Mouse (Mus musculus): ENCODE results near the gene Sgip1. TPM values are rescaled to one million over a fixed set of nuclear protein-coding genes. Genes with fewer than 3 reads are reported as not detected.

Gene Sgip1
- polyA plus RNA-seq, 1 experiment from 2014 or later = 1.2 TPM

DNA sequence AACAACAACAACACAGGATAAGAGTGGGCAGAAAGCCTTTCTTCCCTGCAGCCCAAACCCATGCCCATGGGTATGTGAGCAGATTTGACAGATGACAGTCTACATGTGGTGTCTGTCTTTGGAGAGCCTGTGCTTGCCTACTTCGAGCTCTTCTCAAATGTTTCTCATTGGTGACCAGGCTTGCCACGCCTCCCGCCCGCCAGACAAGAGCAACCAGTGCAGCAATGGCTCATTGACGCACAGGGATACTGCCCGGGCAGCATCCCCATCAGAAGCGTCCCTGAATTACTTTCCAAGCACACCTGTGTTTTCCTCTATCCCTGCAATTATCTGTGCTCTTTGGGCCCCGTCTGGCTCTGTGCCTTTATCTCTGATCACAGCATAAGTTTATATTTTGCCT is 72.2 kb downstream of the Sgip1 start:
- H3K27me3 ChIP-seq (ENCODE audit: control insufficient read depth, insufficient read depth, low read length) = no peaks in the 10 kb centered on the region
- no peak overlapping the region for H3K4me3 ChIP-seq (ENCODE audit: low read length)
- no peak overlapping the region for H3K27ac ChIP-seq (ENCODE audit: low read length)
- H3K9me3 ChIP-seq (replicated peaks; ENCODE audit: control insufficient read depth, low read length) = no peaks in the 10 kb centered on the region
- no peak overlapping the region for H3K9ac ChIP-seq (ENCODE audit: low read length)
- H3K36me3 ChIP-seq (ENCODE audit: control insufficient read depth, insufficient read depth) = no peaks in the 10 kb centered on the region
- no peak for ATAC-seq (replicated peaks; ENCODE audit: extremely low read depth, insufficient read depth, low FRiP score)
- 68% methylated on average over 8 of the region's 8 CpGs for WGBS
- H3K4me2 ChIP-seq (ENCODE audit: low read depth, low read length) = no peak overlapping the region
- H3K4me1 ChIP-seq (ENCODE audit: control insufficient read depth, insufficient read depth, low read length) = no peaks in the 10 kb centered on the region

DNA sequence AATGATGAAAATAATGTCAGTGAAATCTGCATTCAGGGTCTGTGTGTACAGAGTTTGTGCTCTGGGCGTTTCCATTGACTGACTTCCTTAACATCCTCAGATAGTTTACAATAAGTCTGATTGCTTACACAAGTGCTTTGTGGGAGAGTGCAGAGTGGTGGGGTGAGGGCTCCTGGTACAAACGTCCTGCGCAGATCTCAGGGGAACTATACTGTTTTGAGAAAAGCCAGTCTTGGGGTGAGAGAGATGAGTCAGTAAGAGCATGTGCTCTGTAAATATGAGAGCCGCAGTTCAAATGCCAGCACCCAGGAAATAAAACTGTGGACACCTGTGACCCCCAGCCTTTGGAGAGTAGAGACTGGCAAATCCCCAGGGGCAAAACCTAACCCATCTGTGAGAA is 80.7 kb downstream of the Sgip1 start:
- Histone ChIP-seq H3K27ac (ENCODE audit: low read length) (no peak overlapping the region), H3K4me1 (ENCODE audit: control insufficient read depth, insufficient read depth, low read length) (no peaks in the 10 kb centered on the region), H3K27me3 (ENCODE audit: control insufficient read depth, insufficient read depth, low read length) (no peaks in the 10 kb centered on the region), H3K9ac (ENCODE audit: low read length) (no peak overlapping the region), H3K4me2 (ENCODE audit: low read depth, low read length) (no peak overlapping the region), H3K4me3 (ENCODE audit: low read length) (no peak overlapping the region), H3K36me3 (ENCODE audit: control insufficient read depth, insufficient read depth) (no peaks in the 10 kb centered on the region), H3K9me3 (replicated peaks; ENCODE audit: control insufficient read depth, low read length) (no peaks in the 10 kb centered on the region)
- 56% methylated on average over 4 of the region's 4 CpGs for WGBS
- ATAC-seq (replicated peaks; ENCODE audit: extremely low read depth, insufficient read depth, low FRiP score) = no peak

GRCm38 (mm10) chr4:102824494-102824893 is 83.4 kb downstream of the Sgip1 start:
- Histone ChIP-seq H3K9ac (ENCODE audit: low read length) (no peak overlapping the region), H3K4me3 (ENCODE audit: low read length) (no peak overlapping the region), H3K27me3 (ENCODE audit: control insufficient read depth, insufficient read depth, low read length) (no peaks in the 10 kb centered on the region), H3K27ac (ENCODE audit: low read length) (no peak overlapping the region), H3K4me2 (ENCODE audit: low read depth, low read length) (no peak overlapping the region), H3K4me1 (ENCODE audit: control insufficient read depth, insufficient read depth, low read length) (no peaks in the 10 kb centered on the region), H3K9me3 (replicated peaks; ENCODE audit: control insufficient read depth, low read length) (no peaks in the 10 kb centered on the region), H3K36me3 (ENCODE audit: control insufficient read depth, insufficient read depth) (no peaks in the 10 kb centered on the region)
- ATAC-seq (replicated peaks; ENCODE audit: extremely low read depth, insufficient read depth, low FRiP score) = no peak
- 69% methylated on average over 2 of the region's 2 CpGs for WGBS

DNA sequence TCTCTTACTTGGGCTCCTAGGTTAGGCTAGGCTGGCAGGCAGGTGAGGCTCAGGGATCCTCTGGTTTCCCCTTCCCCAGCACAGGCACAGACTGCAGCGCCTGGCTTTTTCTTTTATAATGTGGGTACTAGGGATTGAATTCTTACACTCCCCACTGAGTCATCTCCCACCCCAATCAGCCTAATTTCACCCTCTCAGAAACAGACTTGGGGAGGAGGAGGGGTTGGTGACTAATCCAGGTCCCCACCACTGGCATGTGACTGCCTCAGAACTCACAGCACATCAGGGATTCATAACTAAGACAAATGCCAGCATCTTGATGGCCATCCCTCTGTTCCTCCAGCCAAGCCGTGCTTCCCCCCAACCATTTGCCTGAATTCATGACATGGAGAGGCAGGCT is 85.1 kb downstream of the Sgip1 start:
- H3K4me3 ChIP-seq (ENCODE audit: low read length) = no peak overlapping the region
- H3K9ac ChIP-seq (ENCODE audit: low read length) = no peak overlapping the region
- no peaks in the 10 kb centered on the region for H3K27me3 ChIP-seq (ENCODE audit: control insufficient read depth, insufficient read depth, low read length)
- H3K27ac ChIP-seq (ENCODE audit: low read length) = no peak overlapping the region
- H3K4me1 ChIP-seq (ENCODE audit: control insufficient read depth, insufficient read depth, low read length) = no peaks in the 10 kb centered on the region
- no peak for ATAC-seq (replicated peaks; ENCODE audit: extremely low read depth, insufficient read depth, low FRiP score)
- WGBS = 76% methylated on average over 2 of the region's 2 CpGs
- H3K9me3 ChIP-seq (replicated peaks; ENCODE audit: control insufficient read depth, low read length) = no peaks in the 10 kb centered on the region
- H3K4me2 ChIP-seq (ENCODE audit: low read depth, low read length) = no peak overlapping the region
- no peaks in the 10 kb centered on the region for H3K36me3 ChIP-seq (ENCODE audit: control insufficient read depth, insufficient read depth)

DNA sequence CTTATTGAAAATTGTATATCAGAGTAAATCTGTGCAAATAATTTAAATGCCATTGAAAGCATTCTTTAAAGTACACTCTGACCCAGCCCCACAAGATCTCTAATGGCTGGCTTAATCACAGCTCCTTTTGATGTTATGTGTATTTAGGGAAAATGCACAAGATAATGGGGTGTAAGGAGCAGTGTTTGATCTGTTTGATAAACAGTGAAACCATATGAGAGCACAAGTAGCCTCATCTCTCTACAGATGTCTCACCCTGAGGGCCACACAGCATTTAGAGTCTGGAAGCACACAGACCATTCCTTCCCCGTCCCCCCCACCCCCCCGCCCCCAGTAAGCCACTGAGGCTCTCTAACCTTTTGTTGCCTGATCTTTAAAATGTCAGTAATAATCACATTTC is 87.4 kb downstream of the Sgip1 start:
- Histone ChIP-seq H3K36me3 (ENCODE audit: control insufficient read depth, insufficient read depth) (no peaks in the 10 kb centered on the region), H3K9ac (ENCODE audit: low read length) (no peak overlapping the region), H3K4me3 (ENCODE audit: low read length) (no peak overlapping the region), H3K4me2 (ENCODE audit: low read depth, low read length) (no peak overlapping the region), H3K27ac (ENCODE audit: low read length) (no peak overlapping the region), H3K27me3 (ENCODE audit: control insufficient read depth, insufficient read depth, low read length) (peaks cover 3% of the 10 kb centered on the region; the same call in 1 of the 2 replicates), H3K9me3 (replicated peaks; ENCODE audit: control insufficient read depth, low read length) (no peaks in the 10 kb centered on the region), H3K4me1 (ENCODE audit: control insufficient read depth, insufficient read depth, low read length) (no peaks in the 10 kb centered on the region)
- WGBS = 71% methylated on average over 2 of the region's 2 CpGs
- no peak for ATAC-seq (replicated peaks; ENCODE audit: extremely low read depth, insufficient read depth, low FRiP score)

- no peak overlapping the region for H3K27ac ChIP-seq (ENCODE audit: low read length)
- H3K9ac ChIP-seq (ENCODE audit: low read length) = no peak overlapping the region
- peaks cover 3% of the 10 kb centered on the region; the same call in 1 of the 2 replicates for H3K27me3 ChIP-seq (ENCODE audit: control insufficient read depth, insufficient read depth, low read length)
- H3K9me3 ChIP-seq (replicated peaks; ENCODE audit: control insufficient read depth, low read length) = no peaks in the 10 kb centered on the region
- 79% methylated on average over 1 of the region's 1 CpGs for WGBS
- H3K4me1 ChIP-seq (ENCODE audit: control insufficient read depth, insufficient read depth, low read length) = no peaks in the 10 kb centered on the region
- no peak for ATAC-seq (replicated peaks; ENCODE audit: extremely low read depth, insufficient read depth, low FRiP score)
- no peak overlapping the region for H3K4me3 ChIP-seq (ENCODE audit: low read length)
- H3K4me2 ChIP-seq (ENCODE audit: low read depth, low read length) = no peak overlapping the region
- no peaks in the 10 kb centered on the region for H3K36me3 ChIP-seq (ENCODE audit: control insufficient read depth, insufficient read depth)
Observed at GRCm38 (mm10) chr4:102833191-102833590, 92.1 kb downstream of the Sgip1 start.

DNA sequence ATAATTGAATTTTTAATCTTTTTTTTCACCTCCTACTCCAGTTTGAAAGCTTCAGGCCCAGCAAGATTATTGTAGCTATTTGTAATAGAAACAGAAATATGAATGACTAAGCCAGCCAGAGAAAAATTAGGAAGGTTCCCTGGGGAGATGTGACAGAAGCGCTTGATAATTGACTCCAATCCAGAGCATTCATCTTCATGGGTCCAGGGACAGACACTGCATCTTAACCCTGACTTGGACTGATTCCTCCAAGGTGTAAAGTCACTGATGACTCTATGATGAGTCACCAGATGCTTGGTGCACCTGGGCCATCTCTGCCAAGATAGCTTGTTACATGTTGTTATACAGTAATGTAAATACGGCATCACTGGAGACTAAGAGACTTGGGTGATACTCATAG is 92.6 kb downstream of the Sgip1 start:
- no peak overlapping the region for H3K4me2 ChIP-seq (ENCODE audit: low read depth, low read length)
- no peaks in the 10 kb centered on the region for H3K36me3 ChIP-seq (ENCODE audit: control insufficient read depth, insufficient read depth)
- no peak overlapping the region for H3K4me3 ChIP-seq (ENCODE audit: low read length)
- no peak for ATAC-seq (replicated peaks; ENCODE audit: extremely low read depth, insufficient read depth, low FRiP score)
- no peak overlapping the region for H3K9ac ChIP-seq (ENCODE audit: low read length)
- 89% methylated on average over 2 of the region's 2 CpGs for WGBS
- H3K9me3 ChIP-seq (replicated peaks; ENCODE audit: control insufficient read depth, low read length) = no peaks in the 10 kb centered on the region
- H3K27ac ChIP-seq (ENCODE audit: low read length) = no peak overlapping the region
- no peaks in the 10 kb centered on the region for H3K4me1 ChIP-seq (ENCODE audit: control insufficient read depth, insufficient read depth, low read length)
- peaks cover 3% of the 10 kb centered on the region; the same call in 1 of the 2 replicates for H3K27me3 ChIP-seq (ENCODE audit: control insufficient read depth, insufficient read depth, low read length)

DNA sequence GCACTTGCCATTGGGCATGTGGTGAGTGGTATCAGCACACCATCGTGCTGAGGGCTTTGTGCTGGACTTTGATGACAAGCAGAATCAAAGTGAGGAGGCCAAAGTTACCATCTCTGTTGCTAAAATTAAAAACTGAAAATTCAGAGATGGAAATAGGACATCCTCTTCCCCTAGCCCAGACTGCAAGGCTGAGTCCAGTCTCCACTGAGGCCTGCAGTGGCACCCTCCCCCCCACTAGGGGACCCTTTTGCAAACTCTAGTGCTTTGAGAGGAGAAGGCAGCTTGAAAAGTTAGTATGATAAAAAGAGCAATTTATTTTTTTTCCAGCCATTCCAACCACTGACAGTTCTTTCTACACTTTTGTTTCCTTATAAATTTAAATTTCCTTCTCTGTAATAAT is 93.6 kb downstream of the Sgip1 start:
- Histone ChIP-seq H3K4me2 (ENCODE audit: low read depth, low read length) (no peak overlapping the region), H3K9me3 (replicated peaks; ENCODE audit: control insufficient read depth, low read length) (no peaks in the 10 kb centered on the region), H3K27me3 (ENCODE audit: control insufficient read depth, insufficient read depth, low read length) (peaks cover 3% of the 10 kb centered on the region; the same call in 1 of the 2 replicates), H3K4me3 (ENCODE audit: low read length) (no peak overlapping the region), H3K36me3 (ENCODE audit: control insufficient read depth, insufficient read depth) (no peaks in the 10 kb centered on the region), H3K9ac (ENCODE audit: low read length) (no peak overlapping the region), H3K4me1 (ENCODE audit: control insufficient read depth, insufficient read depth, low read length) (no peaks in the 10 kb centered on the region), H3K27ac (ENCODE audit: low read length) (no peak overlapping the region)
- no peak for ATAC-seq (replicated peaks; ENCODE audit: extremely low read depth, insufficient read depth, low FRiP score)
- 51% methylated on average over 1 of the region's 1 CpGs for WGBS

GRCm38 (mm10) chr4:102840062-102840798 is 99.1 kb downstream of the Sgip1 start:
- no peak overlapping the region for H3K27ac ChIP-seq (ENCODE audit: low read length)
- no peak overlapping the region for H3K4me2 ChIP-seq (ENCODE audit: low read depth, low read length)
- no peaks in the 10 kb centered on the region for H3K9me3 ChIP-seq (replicated peaks; ENCODE audit: control insufficient read depth, low read length)
- no peak overlapping the region for H3K4me3 ChIP-seq (ENCODE audit: low read length)
- H3K9ac ChIP-seq (ENCODE audit: low read length) = no peak overlapping the region
- no peak for ATAC-seq (replicated peaks; ENCODE audit: extremely low read depth, insufficient read depth, low FRiP score)
- 77% methylated on average over 7 of the region's 7 CpGs for WGBS
- no peaks in the 10 kb centered on the region for H3K27me3 ChIP-seq (ENCODE audit: control insufficient read depth, insufficient read depth, low read length)
- no peaks in the 10 kb centered on the region for H3K36me3 ChIP-seq (ENCODE audit: control insufficient read depth, insufficient read depth)
- H3K4me1 ChIP-seq (ENCODE audit: control insufficient read depth, insufficient read depth, low read length) = no peaks in the 10 kb centered on the region

Data from heart, embryonic 16.5 days (tissue).